19 mouse cellular contexts compared by ENCODE assay signal in genomic region chr3:79296049-79296448, GRCm38 (mm10). TPM values are rescaled to one million over a fixed set of nuclear protein-coding genes. Genes with fewer than 3 reads are reported as not detected.
DNase-seq lines count a peak whose midpoint lies in the region; ATAC-seq and TF ChIP-seq lines count a peak whose summit lies in the region.
"Had no signal": no experiment of that assay in that cellular context is flagged by ENCODE, and none has a peak within 500 bp of the region (broad histone marks: within the 10 kb centered on the region; RNA-seq: fewer than 3 reads in every experiment).

No protein-coding gene starts in this region.

- no peak overlapping the region for H3K4me3 ChIP-seq in layer of hippocampus, adult 2 months
- H3K4me3 ChIP-seq: embryonic facial prominence, embryonic 12.5 days; liver, embryonic 12.5 days; megakaryocyte, embryonic 14.5 days had no signal

- ATAC-seq in CD4-positive, CD25-positive, alpha-beta regulatory T cell, adult 4 months, result no peak
- no peak for ATAC-seq in granulocyte monocyte progenitor cell, adult 5-6 weeks (replicated peaks; ENCODE audit: poor library complexity, severe bottlenecking)
- ATAC-seq: liver, embryonic 12.5 days had no signal

- H3K27ac ChIP-seq in layer of hippocampus, adult 2 months, result no peak overlapping the region
- H3K27ac ChIP-seq: embryonic facial prominence, embryonic 12.5 days; liver, embryonic 12.5 days had no signal

- TF ChIP-seq CTCF in layer of hippocampus, adult 2 months (conservative IDR thresholded peaks at IDR 0.05), result peak; percentile 50

- DNase-seq in CD4-positive, CD25-positive, alpha-beta regulatory T cell, adult 2 months (ENCODE audit: low read depth, low spot score), result peak; percentile 11
- no peak for DNase-seq in layer of hippocampus, adult 2 months (ENCODE audit: low spot score in 2 of 2)
- DNase-seq in layer of hippocampus, adult 8-10 months (ENCODE audit: low spot score in 2 of 2), result no peak
- peak; percentile 45 for DNase-seq in MN1 (ENCODE audit: low spot score)
- peak; percentile 36 for DNase-seq in lung, postnatal 10 days
- no peak for DNase-seq in right cerebral cortex, postnatal 14 days
- DNase-seq: adrenal gland, adult 8-10 months; cerebellum, adult 9-10 months; heart, adult 18-20 months; heart, postnatal 36 days had no signal

RNA-seq across cellular contexts. Expression of gene Rapgef2, which starts 9.7 kb away (rescaled TPM):
- polyA plus RNA-seq in CD4-positive, CD25-positive, alpha-beta regulatory T cell, adult 4 months (2017; shearing (Covaris generic)), result 1 to 10 TPM; 3.1 to 5.6 TPM
- 100 to 1,000 TPM; 169 to 173 TPM for total RNA-seq in layer of hippocampus, adult 2 months (2021)
- total RNA-seq in layer of hippocampus, adult 8-10 months (2022), result 100 to 1,000 TPM; 140 to 179 (median 158) TPM
- 17.4 and 19.4 TPM in 2 replicates for total RNA-seq in granulocyte monocyte progenitor cell, adult 5-6 weeks (2014; fragmentation: Nextera tagmentation)
- total RNA-seq in granulocyte monocyte progenitor cell, adult 5-6 weeks (2017), result 15.5 and 21.0 TPM in 2 replicates

RNA-seq across cellular contexts. Expression of gene Gm17359, which starts 40.4 kb away (rescaled TPM):
- polyA plus RNA-seq in CD4-positive, CD25-positive, alpha-beta regulatory T cell, adult 4 months (2017; shearing (Covaris generic)), result not detected
- not detected for total RNA-seq in layer of hippocampus, adult 2 months (2021)
- total RNA-seq in layer of hippocampus, adult 8-10 months (2022), result not detected
- not detected in 2 replicates for total RNA-seq in granulocyte monocyte progenitor cell, adult 5-6 weeks (2014; fragmentation: Nextera tagmentation)
- total RNA-seq in granulocyte monocyte progenitor cell, adult 5-6 weeks (2017), result not detected in 2 replicates
- total RNA-seq: adrenal gland, adult 8-10 months; heart, adult 18-20 months; heart, postnatal 36 days; layer of hippocampus, adult 18-20 months; left cerebral cortex, postnatal 10 days; neutrophil, adult 5-6 weeks had no signal
- polyA plus RNA-seq: embryonic facial prominence, embryonic 12.5 days; intestine, embryonic 14.5 days; liver, embryonic 12.5 days had no signal

Comparison
In these comparisons a context has a peak if more than half of its experiments do, and no peak if none do; other contexts are left out.
1. DNase-seq: peak in CD4-positive, CD25-positive, alpha-beta regulatory T cell, adult 2 months (single experiment), MN1 (single experiment) and lung, postnatal 10 days (single experiment); none in layer of hippocampus, adult 2 months (0 of 2), layer of hippocampus, adult 8-10 months (0 of 2) and right cerebral cortex, postnatal 14 days (single experiment).
2. RNA of gene Rapgef2, which starts 9.7 kb away (total RNA-seq): 169 to 173 TPM in layer of hippocampus, adult 2 months and 140 to 179 TPM in layer of hippocampus, adult 8-10 months; 15.5 to 21.0 TPM in granulocyte monocyte progenitor cell, adult 5-6 weeks; every median in the first group is over 4 times any median in the second.